Mouse (Mus musculus) heart, adult 2 months (tissue): ENCODE measurements around the gene Klhl41. TPM values are rescaled to one million over a fixed set of nuclear protein-coding genes. Genes with fewer than 3 reads are reported as not detected.
"Not testable (repeated sequence)": the region's sequence is repeated elsewhere in the genome, so short reads cannot be mapped to it uniquely, and the experiment has no call there.

Experiments
- DNase-seq, 2 experiments: peaks; one replicate each; pipeline ENCODE4 v3.0.0; 2021
- H3K27ac ChIP-seq: fragments of 200-600 bp; 2 replicates; pipeline ENCODE4 v1.8.1; 2022
- H3K27me3 ChIP-seq: fragments of 200-500 bp; 2 replicates; pipeline ENCODE4 v1.6.1; 2012; ENCODE audit warnings: mild to moderate bottlenecking, low read length, inconsistent platforms, mixed read lengths; ENCODE audit not compliant: control insufficient read depth, insufficient read depth
- H3K36me3 ChIP-seq: fragments of 200-500 bp; 2 replicates; pipeline ENCODE4 v1.6.1; 2012; ENCODE audit warnings: low read length, inconsistent platforms; ENCODE audit not compliant: control insufficient read depth, insufficient read depth
- H3K4me1 ChIP-seq: fragments of 200-500 bp; 2 replicates; pipeline ENCODE4 v1.6.1; 2011; ENCODE audit warnings: low read length; ENCODE audit not compliant: control insufficient read depth, insufficient read depth
- H3K4me3 ChIP-seq: fragments of 200-600 bp; 2 replicates; pipeline ENCODE4 v1.8.1; 2022
- H3K79me2 ChIP-seq: fragments of 200-500 bp; replicated peaks from 2 replicates; pipeline ENCODE4 v1.6.1; 2012; ENCODE audit warnings: mild to moderate bottlenecking, inconsistent platforms, low read length, moderate library complexity, mixed read lengths; ENCODE audit not compliant: control insufficient read depth, insufficient read depth
- H3K9ac ChIP-seq: fragments of 200-500 bp; 2 replicates; pipeline ENCODE4 v1.6.1; 2012; ENCODE audit warnings: low read depth, mild to moderate bottlenecking, control low read depth, inconsistent platforms, low read length, mixed read lengths
- CTCF ChIP-seq: fragments of 200-600 bp; IDR thresholded peaks from 2 replicates; pipeline ENCODE4 v1.8.1; 2022; ENCODE audit warnings: antibody characterized with exemption, mild to moderate bottlenecking, moderate library complexity
- EP300 ChIP-seq: fragments of 200-500 bp; IDR thresholded peaks from 2 replicates; pipeline ENCODE4 v1.6.1; 2011; ENCODE audit warnings: low read depth, low read length, control low read depth; ENCODE audit not compliant: insufficient read depth
- POLR2A ChIP-seq: fragments of 200-500 bp; IDR thresholded peaks from 2 replicates; pipeline ENCODE4 v1.6.1; 2011; ENCODE audit warnings: mild to moderate bottlenecking, low read depth, low read length, control low read depth; ENCODE audit not compliant: insufficient read depth
- WGBS: fragments of 180-500 bp; shearing (Covaris S2); methylation state at CpG from one replicate; pipeline ENCODE4 v1.1.7; 2018; 5-methylcytosine and 5-hydroxymethylcytosine counted together
- intact Hi-C: fragments of 180-260 bp; cut with DNase I; formaldehyde crosslinking; loops from one replicate; pipeline ENCODE4 v1.15.1; 2025
- polyA plus RNA-seq: library from polyadenylated mRNA; depleted of rRNA; stranded (reverse); fragments of >200 nt; gene quantifications from 2 replicates; pipeline ENCODE4 v1.2.3, GENCODE M21; 2012
- total RNA-seq, 2 experiments: library from RNA; stranded (reverse); gene quantifications; 2 replicates each; pipeline ENCODE4 v1.2.3; 2021

The Klhl41 gene
- total and polyA plus RNA-seq, 3 experiments, result 19.3 to 75.7 (median 67.3) TPM

DNA sequence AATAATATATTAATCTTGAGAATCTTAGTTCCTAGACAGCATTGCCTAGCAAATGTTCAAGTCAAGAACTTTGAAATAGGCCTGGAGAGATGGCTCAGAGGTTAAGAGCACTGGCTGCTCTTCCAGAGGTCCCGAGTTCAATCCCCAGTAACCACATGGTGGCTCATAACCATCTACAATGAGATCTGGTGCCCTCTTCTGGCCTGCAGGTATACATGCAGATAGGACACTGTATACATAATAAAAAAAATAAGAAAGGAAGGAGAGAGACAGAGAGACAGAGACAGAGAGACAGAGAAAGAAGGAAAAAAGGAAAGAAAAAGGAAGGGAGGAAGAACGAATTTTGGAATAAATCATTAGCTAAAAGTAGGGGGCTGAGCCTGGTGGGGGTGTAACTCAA is 6.8 kb downstream of the Klhl41 start:
- WGBS, result 46% methylated on average over 2 of the region's 2 CpGs
- Histone ChIP-seq H3K4me3 (no peak overlapping the region), H3K27ac (no peak overlapping the region), H3K36me3 (no peaks in the 10 kb centered on the region), H3K27me3 (no peaks in the 10 kb centered on the region), H3K4me1 (no peaks in the 10 kb centered on the region), H3K79me2 (no peaks in the 10 kb centered on the region), H3K9ac (no peak overlapping the region)
- DNase-seq, result no peak
- TF ChIP-seq POLR2A (no peak), CTCF (peak; percentile 64)
- intact Hi-C loops, result loop anchor here (5.0 kb wide), 1 partner anchor 39 kb away; no protein-coding TSS in a partner anchor

DNA sequence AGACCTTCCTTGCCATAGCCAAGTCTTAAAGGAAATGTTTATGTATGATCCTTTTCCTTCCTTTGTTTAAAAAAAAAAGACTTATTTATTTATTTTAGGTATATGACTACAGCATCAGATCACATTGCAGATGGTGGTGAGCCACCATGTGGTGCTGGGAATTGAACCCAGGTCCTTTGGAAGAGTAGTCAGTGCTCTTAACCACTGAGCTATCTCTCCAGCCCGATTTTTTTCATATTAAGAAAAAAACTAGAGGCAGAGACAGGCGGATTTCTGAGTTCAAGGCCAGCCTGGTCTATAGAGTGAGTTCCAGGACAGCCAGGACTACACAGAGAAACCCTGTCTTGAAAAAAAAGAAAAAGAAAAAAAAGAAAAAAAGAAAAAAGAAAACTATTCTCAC is 7.3 kb downstream of the Klhl41 start:
- intact Hi-C loops, result loop anchor here (5.0 kb wide), 1 partner anchor 40 kb away; no protein-coding TSS in a partner anchor

DNA sequence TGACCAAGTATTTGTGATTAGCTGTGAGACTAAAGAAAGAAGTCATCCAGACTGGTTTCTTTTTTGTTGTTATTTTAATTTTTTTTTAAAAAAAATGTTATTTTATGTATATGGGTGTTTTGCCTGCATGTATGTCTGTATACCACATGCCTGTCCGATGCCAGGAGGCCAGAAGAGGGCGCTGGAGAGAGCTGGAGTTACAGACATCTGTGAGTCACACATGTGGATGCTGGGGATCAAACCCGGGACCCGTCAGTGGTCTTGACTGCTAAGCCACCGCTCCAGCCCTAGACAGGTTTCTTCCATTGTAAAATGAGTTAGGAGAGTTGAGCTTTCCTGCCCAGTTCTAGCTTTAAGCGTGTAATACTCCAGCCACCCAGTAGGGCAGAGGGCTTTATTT is 10.1 kb downstream of the Klhl41 start:
- Histone ChIP-seq H3K79me2 (no peaks in the 10 kb centered on the region), H3K36me3 (no peaks in the 10 kb centered on the region), H3K27ac (no peak overlapping the region), H3K4me1 (no peaks in the 10 kb centered on the region), H3K27me3 (no peaks in the 10 kb centered on the region), H3K4me3 (no peak overlapping the region), H3K9ac (no peak overlapping the region)
- intact Hi-C loops, result loop anchor here (5.0 kb wide), 1 partner anchor 43 kb away; no protein-coding TSS in a partner anchor
- no peak for DNase-seq
- WGBS, result 57% methylated on average over 6 of the region's 6 CpGs
- TF ChIP-seq CTCF (peak; percentile 39), EP300 (no peak), POLR2A (no peak)

More for the DNA sequence above, 7.3 kb downstream of the Klhl41 start:
- DNase-seq, H3K27ac ChIP-seq, H3K4me1 ChIP-seq, H3K4me3 ChIP-seq, H3K9ac ChIP-seq, H3K79me2 ChIP-seq, H3K27me3 ChIP-seq, H3K36me3 ChIP-seq: not testable (repeated sequence)
- WGBS, result 88% methylated on average over 2 of the region's 2 CpGs

DNA sequence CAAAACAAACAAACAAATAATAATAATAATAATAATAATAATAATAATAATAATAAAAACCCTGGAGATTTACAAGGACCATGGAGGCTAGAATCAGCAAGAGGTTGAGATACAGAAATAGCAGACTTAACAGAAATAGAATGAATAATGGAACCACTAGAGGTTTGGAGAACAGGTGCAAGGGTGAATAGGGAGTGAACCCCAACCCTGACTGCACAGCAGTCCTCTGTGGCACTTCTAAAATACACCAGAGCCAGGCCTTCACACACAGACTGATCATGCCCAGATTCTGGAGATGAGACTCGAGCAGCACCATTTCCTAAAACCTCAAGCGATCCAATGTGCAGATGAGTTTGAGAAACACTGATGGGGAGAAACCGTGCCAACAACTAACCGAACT is 12.0 kb downstream of the Klhl41 start:
- Histone ChIP-seq H3K79me2 (no peaks in the 10 kb centered on the region), H3K36me3 (no peaks in the 10 kb centered on the region), H3K27ac (no peak overlapping the region), H3K4me3 (no peak overlapping the region), H3K4me1 (no peaks in the 10 kb centered on the region), H3K27me3 (no peaks in the 10 kb centered on the region), H3K9ac (no peak overlapping the region)
- DNase-seq, result no peak
- intact Hi-C loops, result no loop called here
- TF ChIP-seq CTCF (no peak), EP300 (no peak), POLR2A (no peak)
- WGBS, result 89% methylated on average over 4 of the region's 4 CpGs

DNA sequence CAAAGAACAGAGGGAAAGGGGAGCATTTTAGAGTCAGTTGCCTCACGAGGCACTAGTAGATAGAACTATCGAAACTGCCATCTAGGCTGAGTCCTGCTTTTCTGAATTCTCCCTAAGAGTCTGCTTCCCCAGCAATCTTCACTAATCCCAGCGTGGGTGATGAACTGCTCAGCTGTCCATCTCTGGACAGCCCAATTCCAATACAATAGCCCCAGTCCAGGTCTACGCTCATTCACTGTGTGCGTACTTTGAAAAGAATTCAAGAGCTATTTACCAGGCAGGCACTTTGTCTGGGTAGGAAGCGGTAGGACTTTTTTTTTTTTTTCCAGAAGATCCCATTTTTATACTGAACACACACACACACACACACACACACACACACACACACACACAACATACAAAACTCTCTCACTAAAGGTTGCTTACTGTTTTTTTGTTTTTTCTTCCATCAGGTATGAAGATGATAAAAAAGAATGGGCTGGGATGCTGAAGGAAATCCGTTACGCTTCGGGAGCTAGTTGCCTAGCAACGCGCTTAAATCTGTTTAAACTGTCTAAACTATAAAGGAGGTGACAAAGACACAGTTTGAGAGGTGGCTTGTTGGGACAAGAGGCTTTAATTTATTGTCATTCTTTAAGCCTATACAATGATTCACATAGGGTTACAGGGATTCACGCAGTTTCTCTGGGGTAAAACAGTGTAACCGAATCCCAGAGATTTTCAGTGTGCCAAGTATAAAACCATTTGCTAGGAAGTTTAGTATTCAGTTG is 13.3 kb downstream of the Klhl41 start:
- Histone ChIP-seq H3K9ac (no peak overlapping the region), H3K27ac (no peak overlapping the region), H3K4me3 (no peak overlapping the region), H3K36me3 (no peaks in the 10 kb centered on the region), H3K4me1 (no peaks in the 10 kb centered on the region), H3K27me3 (no peaks in the 10 kb centered on the region), H3K79me2 (no peaks in the 10 kb centered on the region)
- TF ChIP-seq POLR2A, result no peak
- WGBS, result 92% methylated on average over 13 of the region's 13 CpGs
- intact Hi-C loops, result no loop called here
- DNase-seq, result no peak

DNA sequence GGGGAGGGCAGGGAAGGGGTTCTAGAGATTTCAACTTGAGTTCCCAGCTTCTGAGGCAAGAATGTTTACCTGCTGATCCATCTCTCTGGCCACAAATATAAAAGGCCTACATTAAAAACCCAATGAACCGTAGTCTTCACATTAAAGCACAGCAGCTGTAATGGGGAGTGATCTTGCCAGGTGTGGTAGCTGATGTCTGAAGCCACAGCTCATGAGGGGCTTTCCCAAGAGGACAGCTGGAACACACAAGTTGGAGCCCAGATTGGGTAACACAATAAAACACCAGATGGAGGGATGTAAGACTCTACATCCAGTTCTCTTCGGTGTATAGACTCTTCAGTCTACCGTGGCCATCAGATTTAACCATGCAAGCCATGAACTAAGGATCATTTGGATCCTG is 14.6 kb downstream of the Klhl41 start:
- Histone ChIP-seq H3K36me3 (no peaks in the 10 kb centered on the region), H3K9ac (no peak overlapping the region), H3K4me3 (no peak overlapping the region), H3K27me3 (no peaks in the 10 kb centered on the region), H3K4me1 (no peaks in the 10 kb centered on the region), H3K79me2 (no peaks in the 10 kb centered on the region), H3K27ac (no peak overlapping the region)
- WGBS, result 96% methylated on average over 3 of the region's 3 CpGs
- intact Hi-C loops, result no loop called here
- no peak for TF ChIP-seq POLR2A
- TF ChIP-seq CTCF, result no peak
- no peak for TF ChIP-seq EP300
- DNase-seq, result no peak
